ENCODE assay signal across 14 mouse cellular contexts in genomic region chr9:57652855-57653254, GRCm38 (mm10). TPM values are rescaled to one million over a fixed set of nuclear protein-coding genes. Genes with fewer than 3 reads are reported as not detected.
DNase-seq lines count a peak whose midpoint lies in the region; ATAC-seq and TF ChIP-seq lines count a peak whose summit lies in the region.
"Had no signal": no experiment of that assay in that cellular context is flagged by ENCODE, and none has a peak within 500 bp of the region (broad histone marks: within the 10 kb centered on the region; RNA-seq: fewer than 3 reads in every experiment).

No protein-coding gene starts in this region.

- no peak overlapping the region; the same call in 1 of the 2 replicates for H3K9ac ChIP-seq in forebrain, embryonic 13.5 days
- H3K9ac ChIP-seq in liver, postnatal 0 days (replicated peaks): no peak overlapping the region
- no peak overlapping the region for H3K9ac ChIP-seq in liver, embryonic 11.5 days (ENCODE audit: low read depth, low read length)
- H3K9ac ChIP-seq: hindbrain, embryonic 15.5 days; liver, embryonic 14.5 days had no signal

- TF ChIP-seq POLR2A in kidney, adult 2 months (IDR thresholded peaks at IDR 0.05; ENCODE audit: low read depth, low read length): no peak

- no peak for ATAC-seq in forebrain, embryonic 13.5 days
- no peak for ATAC-seq in liver, postnatal 0 days
- no peak for ATAC-seq in liver, embryonic 11.5 days (replicated peaks; ENCODE audit: low FRiP score)

- DNase-seq in forebrain, embryonic 10.5 days (ENCODE audit: extremely low spot score, low spot score): no peak
- DNase-seq in liver, postnatal 0 days: no peak
- no peak for DNase-seq in liver, embryonic 11.5 days (ENCODE audit: low spot score)
- peak; percentile 45 for DNase-seq in induced T-regulatory cell, adult 2 months (ENCODE audit: low read depth)
- no peak for DNase-seq in left cerebral cortex, adult 9 months (ENCODE audit: low spot score in 2 of 2)
- DNase-seq in kidney, adult 2 months: no peak
- DNase-seq: cerebellum, postnatal 25 days; right cerebral cortex, postnatal 14 days had no signal

- no peak overlapping the region for H3K4me2 ChIP-seq in forebrain, embryonic 13.5 days
- no peak overlapping the region for H3K4me2 ChIP-seq in liver, postnatal 0 days (ENCODE audit: low read depth, low read length)
- no peak overlapping the region for H3K4me2 ChIP-seq in liver, embryonic 11.5 days
- H3K4me2 ChIP-seq: hindbrain, embryonic 15.5 days had no signal

- H3K36me3 ChIP-seq in forebrain, embryonic 10.5 days (replicated peaks): no peaks in the 10 kb centered on the region
- H3K36me3 ChIP-seq in forebrain, embryonic 13.5 days (ENCODE audit: poor library complexity, severe bottlenecking): no peaks in the 10 kb centered on the region
- H3K36me3 ChIP-seq in liver, postnatal 0 days (replicated peaks; ENCODE audit: insufficient read depth, low read length): no peaks in the 10 kb centered on the region
- no peaks in the 10 kb centered on the region for H3K36me3 ChIP-seq in liver, embryonic 11.5 days (ENCODE audit: control insufficient read depth, insufficient read depth, low read length)
- no peaks in the 10 kb centered on the region for H3K36me3 ChIP-seq in E14TG2a.4 (ENCODE audit: insufficient read depth, low read length)
- H3K36me3 ChIP-seq in kidney, adult 2 months (ENCODE audit: control insufficient read depth, insufficient read depth, low read length): no peaks in the 10 kb centered on the region
- H3K36me3 ChIP-seq: hindbrain, embryonic 15.5 days had no signal

- H3K9me3 ChIP-seq in forebrain, embryonic 10.5 days: no peaks in the 10 kb centered on the region
- no peaks in the 10 kb centered on the region for H3K9me3 ChIP-seq in forebrain, embryonic 13.5 days (replicated peaks)
- H3K9me3 ChIP-seq in liver, postnatal 0 days (ENCODE audit: low read length): no peaks in the 10 kb centered on the region
- H3K9me3 ChIP-seq in liver, embryonic 11.5 days (ENCODE audit: control insufficient read depth, low read length): no peaks in the 10 kb centered on the region
- no peaks in the 10 kb centered on the region for H3K9me3 ChIP-seq in E14TG2a.4 (ENCODE audit: low read length)
- H3K9me3 ChIP-seq: hindbrain, embryonic 15.5 days had no signal

- no peak for TF ChIP-seq EP300 in liver, postnatal 0 days (IDR thresholded peaks at IDR 0.05; ENCODE audit: low read depth)

- H3K27me3 ChIP-seq in forebrain, embryonic 10.5 days (ENCODE audit: poor library complexity, severe bottlenecking): peaks cover 54% of the 10 kb centered on the region
- H3K27me3 ChIP-seq in forebrain, embryonic 13.5 days: 0 out of 2 replicates have a peak, but pooled peaks cover 8% of the 10 kb centered on the region
- H3K27me3 ChIP-seq in liver, postnatal 0 days (ENCODE audit: insufficient read depth, low read length): no peaks in the 10 kb centered on the region
- no peaks in the 10 kb centered on the region for H3K27me3 ChIP-seq in liver, embryonic 11.5 days (replicated peaks; ENCODE audit: control insufficient read depth, insufficient read depth, low read length)
- peaks cover 21% of the 10 kb centered on the region for H3K27me3 ChIP-seq in E14TG2a.4 (ENCODE audit: insufficient read depth, low read length)
- no peaks in the 10 kb centered on the region for H3K27me3 ChIP-seq in kidney, adult 2 months (replicated peaks; ENCODE audit: control insufficient read depth, insufficient read depth, low read length)
- H3K27me3 ChIP-seq: hindbrain, embryonic 15.5 days had no signal

- H3K4me1 ChIP-seq in forebrain, embryonic 10.5 days: peaks cover 55% of the 10 kb centered on the region
- H3K4me1 ChIP-seq in forebrain, embryonic 13.5 days: peaks cover 23% of the 10 kb centered on the region
- peaks cover 24% of the 10 kb centered on the region for H3K4me1 ChIP-seq in liver, postnatal 0 days (ENCODE audit: insufficient read depth)
- H3K4me1 ChIP-seq in liver, embryonic 11.5 days (replicated peaks; ENCODE audit: control insufficient read depth, insufficient read depth, low read length): peaks cover 19% of the 10 kb centered on the region
- H3K4me1 ChIP-seq in E14TG2a.4 (replicated peaks; ENCODE audit: low read depth, low read length): peaks cover 54% of the 10 kb centered on the region
- H3K4me1 ChIP-seq in kidney, adult 2 months (ENCODE audit: control insufficient read depth, insufficient read depth, low read length): no peaks in the 10 kb centered on the region; the same call in 1 of the 2 replicates

- peak overlapping the region; percentile 69 for H3K27ac ChIP-seq in forebrain, embryonic 10.5 days
- no peak overlapping the region for H3K27ac ChIP-seq in forebrain, embryonic 13.5 days
- H3K27ac ChIP-seq in liver, postnatal 0 days (ENCODE audit: low read depth): peak overlapping the region; percentile 64; the same call in 1 of the 2 replicates
- H3K27ac ChIP-seq in liver, embryonic 11.5 days (ENCODE audit: low read depth, low read length): no peak overlapping the region
- H3K27ac ChIP-seq in kidney, adult 2 months (ENCODE audit: insufficient read depth, low read depth, low read length): no peak overlapping the region
- H3K27ac ChIP-seq: heart, adult 2 months; hindbrain, embryonic 15.5 days; liver, embryonic 14.5 days had no signal

- H3K4me3 ChIP-seq in forebrain, embryonic 10.5 days: peak overlapping the region; percentile 10; the same call in 1 of the 2 replicates
- H3K4me3 ChIP-seq in forebrain, embryonic 13.5 days: no peak overlapping the region
- no peak overlapping the region for H3K4me3 ChIP-seq in liver, postnatal 0 days (ENCODE audit: low read depth, low read length)
- no peak overlapping the region for H3K4me3 ChIP-seq in liver, embryonic 11.5 days (ENCODE audit: low read depth, low read length)
- H3K4me3 ChIP-seq in E14TG2a.4 (replicated peaks; ENCODE audit: low read length): peak overlapping the region; percentile 68; the same call in 1 of the 2 replicates
- no peak overlapping the region for H3K4me3 ChIP-seq in kidney, adult 2 months (ENCODE audit: insufficient read depth, low read depth, low read length)
- H3K4me3 ChIP-seq: heart, adult 2 months; hindbrain, embryonic 15.5 days had no signal

- 6% methylated on average over 3 of the region's 3 CpGs for WGBS in forebrain, embryonic 10.5 days
- WGBS in forebrain, embryonic 13.5 days: 15% methylated on average over 3 of the region's 3 CpGs
- WGBS in liver, postnatal 0 days (ENCODE audit: insufficient replicate concordance): 73% methylated on average over 3 of the region's 3 CpGs
- 67% methylated on average over 3 of the region's 3 CpGs for WGBS in liver, embryonic 11.5 days
- 81% methylated on average over 3 of the region's 3 CpGs for WGBS in kidney, adult 2 months

- no peak for TF ChIP-seq CTCF in liver, postnatal 0 days (IDR thresholded peaks at IDR 0.05; ENCODE audit: low read depth)
- no peak for TF ChIP-seq CTCF in E14TG2a.4 (conservative IDR thresholded peaks at IDR 0.05; ENCODE audit: low read length)
- TF ChIP-seq CTCF in kidney, adult 2 months (conservative IDR thresholded peaks at IDR 0.05; ENCODE audit: insufficient read depth, insufficient read length, low read depth, low read length): no peak

RNA-seq across cellular contexts. Expression of gene Csk, which starts 0.6 kb away (rescaled TPM):
- 28.8 and 33.9 TPM in 2 replicates for polyA plus RNA-seq in forebrain, embryonic 10.5 days (2016; fragmentation: Nextera tagmentation; extraction: Ambion mirVana)
- 35.0 and 39.8 TPM in 2 replicates for polyA plus RNA-seq in forebrain, embryonic 13.5 days (2015; fragmentation: Nextera tagmentation; extraction: Ambion mirVana)
- 13.6 and 15.5 TPM in 2 replicates for polyA plus RNA-seq in liver, postnatal 0 days (2015; fragmentation: Nextera tagmentation; extraction: Ambion mirVana)
- 45.2 and 47.7 TPM in 2 replicates for polyA plus RNA-seq in liver, embryonic 11.5 days (2014; fragmentation: Nextera tagmentation; extraction: Ambion mirVana)
- 30.9 and 42.4 TPM in 2 replicates for polyA plus RNA-seq in kidney, adult 2 months (2012; rRNA removed)

RNA-seq across cellular contexts. Expression of gene Cyp1a2, which starts 30.6 kb away (rescaled TPM):
- polyA plus RNA-seq in forebrain, embryonic 10.5 days (2016; fragmentation: Nextera tagmentation; extraction: Ambion mirVana): not detected in 2 replicates
- polyA plus RNA-seq in forebrain, embryonic 13.5 days (2015; fragmentation: Nextera tagmentation; extraction: Ambion mirVana): not detected in 2 replicates
- 19.9 and 30.7 TPM in 2 replicates for polyA plus RNA-seq in liver, postnatal 0 days (2015; fragmentation: Nextera tagmentation; extraction: Ambion mirVana)
- polyA plus RNA-seq in liver, embryonic 11.5 days (2014; fragmentation: Nextera tagmentation; extraction: Ambion mirVana): not detected in 2 replicates
- 0.07 TPM in 1 of 2 replicates, not detected in the other for polyA plus RNA-seq in kidney, adult 2 months (2012; rRNA removed)
- polyA plus RNA-seq: heart, adult 2 months; hindbrain, embryonic 15.5 days; large intestine, adult 2 months had no signal

RNA-seq across cellular contexts. Expression of gene Lman1l, which starts 32.3 kb away (rescaled TPM):
- not detected in 2 replicates for polyA plus RNA-seq in forebrain, embryonic 10.5 days (2016; fragmentation: Nextera tagmentation; extraction: Ambion mirVana)
- polyA plus RNA-seq in forebrain, embryonic 13.5 days (2015; fragmentation: Nextera tagmentation; extraction: Ambion mirVana): not detected in 2 replicates
- not detected in 2 replicates for polyA plus RNA-seq in liver, postnatal 0 days (2015; fragmentation: Nextera tagmentation; extraction: Ambion mirVana)
- not detected in 2 replicates for polyA plus RNA-seq in liver, embryonic 11.5 days (2014; fragmentation: Nextera tagmentation; extraction: Ambion mirVana)
- 0.08 TPM in 1 of 2 replicates, not detected in the other for polyA plus RNA-seq in kidney, adult 2 months (2012; rRNA removed)
- polyA plus RNA-seq: hindbrain, embryonic 15.5 days; liver, embryonic 14.5 days had no signal

RNA-seq across cellular contexts. Expression of gene Cyp1a1, which starts 34.9 kb away (rescaled TPM):
- polyA plus RNA-seq in forebrain, embryonic 10.5 days (2016; fragmentation: Nextera tagmentation; extraction: Ambion mirVana): 0.14 TPM in 1 of 2 replicates, not detected in the other
- 0.06 TPM in 1 of 2 replicates, not detected in the other for polyA plus RNA-seq in forebrain, embryonic 13.5 days (2015; fragmentation: Nextera tagmentation; extraction: Ambion mirVana)
- polyA plus RNA-seq in liver, postnatal 0 days (2015; fragmentation: Nextera tagmentation; extraction: Ambion mirVana): 2.2 and 4.3 TPM in 2 replicates
- polyA plus RNA-seq in liver, embryonic 11.5 days (2014; fragmentation: Nextera tagmentation; extraction: Ambion mirVana): 0.66 and 0.92 TPM in 2 replicates
- polyA plus RNA-seq in kidney, adult 2 months (2012; rRNA removed): 0.97 and 1.0 TPM in 2 replicates

RNA-seq across cellular contexts. Expression of gene Cplx3, which starts 46.8 kb away (rescaled TPM):
- polyA plus RNA-seq in forebrain, embryonic 10.5 days (2016; fragmentation: Nextera tagmentation; extraction: Ambion mirVana): 1.9 and 2.9 TPM in 2 replicates
- not detected in 2 replicates for polyA plus RNA-seq in forebrain, embryonic 13.5 days (2015; fragmentation: Nextera tagmentation; extraction: Ambion mirVana)
- polyA plus RNA-seq in liver, postnatal 0 days (2015; fragmentation: Nextera tagmentation; extraction: Ambion mirVana): not detected in 2 replicates
- polyA plus RNA-seq in liver, embryonic 11.5 days (2014; fragmentation: Nextera tagmentation; extraction: Ambion mirVana): not detected in 2 replicates
- 0.42 and 0.47 TPM in 2 replicates for polyA plus RNA-seq in kidney, adult 2 months (2012; rRNA removed)
- polyA plus RNA-seq: heart, adult 2 months; large intestine, adult 2 months; liver, embryonic 14.5 days had no signal

Comparison
In these comparisons a context has a peak if more than half of its experiments do, and no peak if none do; other contexts are left out.
1. H3K27ac ChIP-seq: peak in forebrain, embryonic 10.5 days (single experiment) and liver, postnatal 0 days (single experiment); none in forebrain, embryonic 13.5 days (single experiment), liver, embryonic 11.5 days (single experiment) and kidney, adult 2 months (single experiment).
2. H3K4me3 ChIP-seq: peak in forebrain, embryonic 10.5 days (single experiment) and E14TG2a.4 (single experiment); none in forebrain, embryonic 13.5 days (single experiment), liver, postnatal 0 days (single experiment), liver, embryonic 11.5 days (single experiment) and kidney, adult 2 months (single experiment).
3. RNA of gene Cyp1a2, which starts 30.6 kb away (polyA plus RNA-seq): 19.9 to 30.7 TPM in liver, postnatal 0 days; 0.07 TPM in kidney, adult 2 months, not detected in forebrain, embryonic 10.5 days, not detected in forebrain, embryonic 13.5 days and not detected in liver, embryonic 11.5 days; every median in the first group is over 10 times any median in the second.